Mouse (Mus musculus): ENCODE data around the gene Dhdh. TPM values are rescaled to one million over a fixed set of nuclear protein-coding genes. Genes with fewer than 3 reads are reported as not detected.

The Dhdh gene
- polyA plus RNA-seq, 1 experiment = 2.4 TPM

DNA sequence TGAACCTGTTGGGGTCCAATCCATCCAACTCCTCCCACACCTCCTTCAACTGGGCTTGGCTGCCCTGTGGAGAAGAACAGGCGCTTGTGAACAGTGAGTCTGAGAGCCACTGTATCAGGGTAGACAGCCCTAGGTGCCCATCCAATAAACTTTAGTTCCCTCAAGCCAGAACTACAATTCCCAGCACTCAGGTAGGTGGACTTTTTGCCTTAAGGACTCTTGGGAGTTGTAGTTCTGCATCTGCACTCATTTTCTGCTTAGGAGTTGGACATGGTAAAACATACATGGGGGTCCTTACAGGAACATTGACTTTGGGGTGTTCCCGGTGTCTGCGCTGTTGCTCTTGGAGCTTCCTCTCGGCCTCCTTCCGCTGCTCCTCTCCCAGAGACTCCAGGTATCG lies 9.8 kb upstream of the Dhdh start:
- no peak overlapping the region for H3K4me3 ChIP-seq (ENCODE audit: control insufficient read depth, insufficient read depth, low read length)
- no peak for DNase-seq
- H3K27ac ChIP-seq (ENCODE audit: control insufficient read depth, insufficient read depth, low read length) = no peak overlapping the region
- TF ChIP-seq CTCF (IDR thresholded peaks at IDR 0.05; ENCODE audit: borderline replicate concordance, control insufficient read depth, extremely low read depth, insufficient read depth, low read length, poor library complexity) = no peak
- no peak for TF ChIP-seq POLR2A (IDR thresholded peaks at IDR 0.05; ENCODE audit: control insufficient read depth, extremely low read depth, insufficient read depth, low read length, poor library complexity)
- no peaks in the 10 kb centered on the region for H3K4me1 ChIP-seq (replicated peaks; ENCODE audit: control insufficient read depth, insufficient read depth, low read length)
- peaks cover 13% of the 10 kb centered on the region for H3K36me3 ChIP-seq (ENCODE audit: control insufficient read depth, insufficient read depth, low read length)
- no peaks in the 10 kb centered on the region for H3K27me3 ChIP-seq (ENCODE audit: control insufficient read depth, insufficient read depth, low read length)
- WGBS = 97% methylated on average over 6 of the region's 6 CpGs

- TF ChIP-seq CTCF (IDR thresholded peaks at IDR 0.05; ENCODE audit: borderline replicate concordance, control insufficient read depth, extremely low read depth, insufficient read depth, low read length, poor library complexity) (no peak), POLR2A (IDR thresholded peaks at IDR 0.05; ENCODE audit: control insufficient read depth, extremely low read depth, insufficient read depth, low read length, poor library complexity) (no peak)
- no peaks in the 10 kb centered on the region for H3K27me3 ChIP-seq (ENCODE audit: control insufficient read depth, insufficient read depth, low read length)
- no peak overlapping the region for H3K27ac ChIP-seq (ENCODE audit: control insufficient read depth, insufficient read depth, low read length)
- 0 out of 2 replicates have a peak, but pooled peaks cover 2% of the 10 kb centered on the region for H3K4me1 ChIP-seq (replicated peaks; ENCODE audit: control insufficient read depth, insufficient read depth, low read length)
- no peak for DNase-seq
- WGBS = 95% methylated on average over 9 of the region's 9 CpGs
- peaks cover 13% of the 10 kb centered on the region for H3K36me3 ChIP-seq (ENCODE audit: control insufficient read depth, insufficient read depth, low read length)
- no peak overlapping the region for H3K4me3 ChIP-seq (ENCODE audit: control insufficient read depth, insufficient read depth, low read length)
These were observed 5.9 kb upstream of the Dhdh start for GRCm38 (mm10) chr7:45494548-45494947.

DNA sequence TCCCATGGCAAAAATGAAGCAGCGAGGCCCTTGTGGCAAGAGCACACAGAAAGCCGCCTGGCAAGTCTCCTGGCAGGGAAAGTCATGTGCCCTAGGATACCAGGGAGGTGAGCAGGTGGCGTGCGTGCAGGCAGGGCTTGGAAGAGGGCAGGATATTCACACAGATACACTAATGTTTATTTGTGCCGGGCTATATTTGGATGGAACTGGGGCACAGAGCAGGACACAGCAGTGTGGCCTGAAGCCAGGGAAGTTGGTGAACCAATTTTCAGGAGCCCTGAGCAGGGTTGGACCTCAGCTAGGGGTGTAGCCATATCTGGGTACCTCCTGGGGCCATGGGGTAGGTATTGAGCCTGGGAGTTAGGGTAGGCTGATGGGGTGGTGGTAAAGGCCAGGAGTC lies 4.3 kb upstream of the Dhdh start:
- Histone ChIP-seq H3K27me3 (ENCODE audit: control insufficient read depth, insufficient read depth, low read length) (no peaks in the 10 kb centered on the region), H3K4me1 (replicated peaks; ENCODE audit: control insufficient read depth, insufficient read depth, low read length) (peaks cover 10% of the 10 kb centered on the region), H3K4me3 (ENCODE audit: control insufficient read depth, insufficient read depth, low read length) (no peak overlapping the region), H3K36me3 (ENCODE audit: control insufficient read depth, insufficient read depth, low read length) (peaks cover 2% of the 10 kb centered on the region), H3K27ac (ENCODE audit: control insufficient read depth, insufficient read depth, low read length) (no peak overlapping the region)
- no peak for TF ChIP-seq CTCF (IDR thresholded peaks at IDR 0.05; ENCODE audit: borderline replicate concordance, control insufficient read depth, extremely low read depth, insufficient read depth, low read length, poor library complexity)
- over 99% methylated on average over 5 of the region's 5 CpGs for WGBS
- no peak for DNase-seq

DNA sequence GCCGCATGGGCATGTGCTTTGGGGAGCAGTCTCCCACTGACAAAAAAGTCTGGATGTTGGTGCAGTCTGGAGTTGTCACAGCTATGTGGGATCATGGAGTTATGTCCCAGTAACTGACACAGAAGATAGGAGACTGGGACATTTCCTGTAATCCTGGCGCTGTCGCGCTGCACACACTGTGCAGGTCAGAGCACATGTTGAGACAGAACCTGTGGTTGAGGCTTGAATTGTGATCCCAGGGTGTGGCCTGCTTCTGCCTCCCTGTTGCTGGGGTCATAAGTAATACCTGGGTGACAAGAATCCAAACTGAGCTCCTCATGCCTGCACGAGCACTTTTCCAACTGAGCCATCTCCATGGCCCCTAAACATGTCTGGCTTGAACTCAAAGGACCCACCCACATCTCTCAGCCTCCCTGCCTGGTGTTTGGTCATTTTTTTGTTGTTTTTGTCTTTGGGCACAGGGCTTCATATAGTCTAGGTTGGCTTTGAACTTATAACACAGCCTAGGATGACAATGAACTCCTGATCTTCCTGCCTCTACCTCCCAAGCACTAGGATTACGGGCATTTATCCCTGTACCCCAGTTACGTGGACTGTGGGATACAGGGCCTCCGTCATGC lies 3.7 kb upstream of the Dhdh start:
- H3K27me3 ChIP-seq (ENCODE audit: control insufficient read depth, insufficient read depth, low read length) = no peaks in the 10 kb centered on the region
- H3K36me3 ChIP-seq (ENCODE audit: control insufficient read depth, insufficient read depth, low read length) = no peaks in the 10 kb centered on the region; the same call in none of the 2 replicates
- no peak overlapping the region for H3K27ac ChIP-seq (ENCODE audit: control insufficient read depth, insufficient read depth, low read length)
- H3K4me1 ChIP-seq (replicated peaks; ENCODE audit: control insufficient read depth, insufficient read depth, low read length) = peaks cover 10% of the 10 kb centered on the region
- DNase-seq = no peak
- no peak overlapping the region for H3K4me3 ChIP-seq (ENCODE audit: control insufficient read depth, insufficient read depth, low read length)
- no peak for TF ChIP-seq CTCF (IDR thresholded peaks at IDR 0.05; ENCODE audit: borderline replicate concordance, control insufficient read depth, extremely low read depth, insufficient read depth, low read length, poor library complexity)
- TF ChIP-seq POLR2A (IDR thresholded peaks at IDR 0.05; ENCODE audit: control insufficient read depth, extremely low read depth, insufficient read depth, low read length, poor library complexity) = no peak
- WGBS = 97% methylated on average over 8 of the region's 8 CpGs

DNA sequence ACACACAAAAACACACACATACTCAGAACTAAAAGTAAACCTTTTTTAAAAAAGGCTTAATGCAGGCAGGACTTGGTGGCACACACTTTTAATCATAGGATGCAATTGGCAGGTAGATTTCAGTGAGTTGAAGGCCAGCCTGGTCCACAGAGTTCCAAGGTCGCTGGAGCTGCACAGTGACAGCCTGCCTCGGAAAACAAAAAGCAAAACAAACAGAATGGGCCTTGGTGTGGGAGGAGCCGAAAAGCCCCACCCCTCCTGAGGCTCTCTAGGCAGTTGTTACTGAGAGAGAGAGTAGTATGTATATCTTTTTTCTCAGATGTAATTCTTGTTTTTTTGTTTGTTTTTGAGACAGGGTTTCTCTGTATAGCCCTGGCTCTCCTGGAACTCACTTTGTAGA lies 2.7 kb upstream of the Dhdh start:
- peaks cover 10% of the 10 kb centered on the region for H3K4me1 ChIP-seq (replicated peaks; ENCODE audit: control insufficient read depth, insufficient read depth, low read length)
- no peaks in the 10 kb centered on the region for H3K27me3 ChIP-seq (ENCODE audit: control insufficient read depth, insufficient read depth, low read length)
- H3K36me3 ChIP-seq (ENCODE audit: control insufficient read depth, insufficient read depth, low read length) = no peaks in the 10 kb centered on the region; the same call in none of the 2 replicates
- WGBS = 25% methylated on average over 3 of the region's 3 CpGs
- no peak for TF ChIP-seq CTCF (IDR thresholded peaks at IDR 0.05; ENCODE audit: borderline replicate concordance, control insufficient read depth, extremely low read depth, insufficient read depth, low read length, poor library complexity)
- TF ChIP-seq POLR2A (IDR thresholded peaks at IDR 0.05; ENCODE audit: control insufficient read depth, extremely low read depth, insufficient read depth, low read length, poor library complexity) = no peak
- no peak overlapping the region for H3K4me3 ChIP-seq (ENCODE audit: control insufficient read depth, insufficient read depth, low read length)
- DNase-seq = no peak
- no peak overlapping the region for H3K27ac ChIP-seq (ENCODE audit: control insufficient read depth, insufficient read depth, low read length)

DNA sequence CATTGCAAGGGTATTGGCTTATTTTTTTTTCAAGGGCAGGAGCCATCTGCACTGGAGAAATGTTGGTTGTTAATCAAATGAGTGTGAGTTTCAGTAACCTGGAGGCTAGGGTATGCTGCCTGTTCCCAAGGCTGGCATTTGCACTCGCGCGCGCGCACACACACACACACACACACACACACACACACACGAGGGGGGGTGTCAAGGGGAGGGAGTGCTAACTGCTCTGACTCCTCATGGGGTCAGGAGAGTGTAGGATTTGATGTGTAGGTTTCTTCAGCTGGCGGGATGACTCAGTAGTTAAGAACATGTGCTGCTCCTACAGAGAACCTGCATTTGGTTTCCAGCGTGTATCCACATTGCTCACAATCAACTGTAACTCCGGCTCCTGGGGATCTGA lies 2.2 kb upstream of the Dhdh start:
- Histone ChIP-seq H3K4me1 (replicated peaks; ENCODE audit: control insufficient read depth, insufficient read depth, low read length) (peaks cover 10% of the 10 kb centered on the region), H3K27me3 (ENCODE audit: control insufficient read depth, insufficient read depth, low read length) (no peaks in the 10 kb centered on the region), H3K36me3 (ENCODE audit: control insufficient read depth, insufficient read depth, low read length) (no peaks in the 10 kb centered on the region; the same call in none of the 2 replicates), H3K27ac (ENCODE audit: control insufficient read depth, insufficient read depth, low read length) (no peak overlapping the region), H3K4me3 (ENCODE audit: control insufficient read depth, insufficient read depth, low read length) (no peak overlapping the region)
- TF ChIP-seq POLR2A (IDR thresholded peaks at IDR 0.05; ENCODE audit: control insufficient read depth, extremely low read depth, insufficient read depth, low read length, poor library complexity) (no peak), CTCF (IDR thresholded peaks at IDR 0.05; ENCODE audit: borderline replicate concordance, control insufficient read depth, extremely low read depth, insufficient read depth, low read length, poor library complexity) (no peak)
- DNase-seq = no peak
- 71% methylated on average over 9 of the region's 9 CpGs for WGBS

- no peak overlapping the region for H3K27ac ChIP-seq (ENCODE audit: control insufficient read depth, insufficient read depth, low read length)
These were observed 973 bp upstream of the Dhdh start for GRCm38 (mm10) chr7:45489578-45489977.

More at GRCm38 (mm10) chr7:45489578-45489977, 973 bp upstream of the Dhdh start:
- peaks cover 10% of the 10 kb centered on the region for H3K4me1 ChIP-seq (replicated peaks; ENCODE audit: control insufficient read depth, insufficient read depth, low read length)
- H3K27me3 ChIP-seq (ENCODE audit: control insufficient read depth, insufficient read depth, low read length) = no peaks in the 10 kb centered on the region
- TF ChIP-seq POLR2A (IDR thresholded peaks at IDR 0.05; ENCODE audit: control insufficient read depth, extremely low read depth, insufficient read depth, low read length, poor library complexity) = no peak
- no peak for TF ChIP-seq CTCF (IDR thresholded peaks at IDR 0.05; ENCODE audit: borderline replicate concordance, control insufficient read depth, extremely low read depth, insufficient read depth, low read length, poor library complexity)
- DNase-seq = no peak
- H3K36me3 ChIP-seq (ENCODE audit: control insufficient read depth, insufficient read depth, low read length) = no peaks in the 10 kb centered on the region; the same call in none of the 2 replicates
- 92% methylated on average over 7 of the region's 7 CpGs for WGBS
- no peak overlapping the region for H3K4me3 ChIP-seq (ENCODE audit: control insufficient read depth, insufficient read depth, low read length)

Measured in thymus, adult 2 months (tissue).